Mouse (Mus musculus) ES-E14 (cell line): ENCODE measurements at regions not wholly inside any gene's neighbourhood (a gene's known extent, or its start where the extent isn't known, plus 50 kb on each side); places are given as distances from the start of the nearest gene placed in this dataset.

ENCODE experiments used
- DNase-seq: peaks from one replicate; pipeline ENCODE4 v3.0.0-alpha.2; 2013; ENCODE audit warnings: low read depth, low spot score
- H3K27ac ChIP-seq: 2 replicates; pipeline ENCODE4 v1.5.1; 2012; ENCODE audit warnings: low read depth, mild to moderate bottlenecking, low read length, moderate library complexity, mixed read lengths; ENCODE audit not compliant: poor library complexity, insufficient read depth, severe bottlenecking
- H3K36me3 ChIP-seq: 2 replicates; pipeline ENCODE4 v1.6.1; 2012; ENCODE audit warnings: mild to moderate bottlenecking, low read length, moderate library complexity, mixed read lengths; ENCODE audit not compliant: control insufficient read depth, poor library complexity, insufficient read depth, severe bottlenecking
- H3K4me1 ChIP-seq, 2 experiments: fragments of 150-350 bp in 1 of 2; sonication (generic) in 1 of 2; 2 replicates each; pipeline ENCODE4 v1.6.1; 2012; ENCODE audit warnings: low read length in 2 of 2, mild to moderate bottlenecking in 1 of 2, mixed read lengths in 1 of 2; ENCODE audit not compliant: control insufficient read depth in 2 of 2, insufficient read depth in 2 of 2, poor library complexity in 1 of 2
- H3K4me3 ChIP-seq, 2 experiments: fragments of 150-350 bp in 1 of 2; sonication (generic) in 1 of 2; 2 replicates each; pipeline ENCODE4 v1.5.1; 2012; ENCODE audit warnings: low read length in 2 of 2, low read depth in 1 of 2, mild to moderate bottlenecking in 1 of 2, mixed read lengths in 1 of 2; ENCODE audit not compliant: insufficient read depth in 1 of 2, poor library complexity in 1 of 2, severe bottlenecking in 1 of 2
- H3K9ac ChIP-seq: 2 replicates; pipeline ENCODE4 v1.6.1; 2012; ENCODE audit warnings: low read depth, mild to moderate bottlenecking, low read length, mixed read lengths; ENCODE audit not compliant: poor library complexity, insufficient read depth, severe bottlenecking
- H3K9me3 ChIP-seq: fragments of 150-350 bp; sonication (generic); 2 replicates; pipeline ENCODE4 v1.6.1; 2012; ENCODE audit warnings: low read depth, mild to moderate bottlenecking, low read length; ENCODE audit not compliant: control insufficient read depth, insufficient read depth
- CHD2 ChIP-seq: IDR thresholded peaks from 2 replicates; pipeline ENCODE4 v1.6.1; 2014; ENCODE audit warnings: mild to moderate bottlenecking, low read depth, low read length, inconsistent platforms
- HCFC1 ChIP-seq: IDR thresholded peaks from 2 replicates; pipeline ENCODE4 v1.6.1; 2012; ENCODE audit warnings: low read length, inconsistent platforms, borderline replicate concordance; ENCODE audit not compliant: insufficient read depth
- MAFK ChIP-seq: IDR thresholded peaks from 2 replicates; pipeline ENCODE4 v1.6.1; 2014; ENCODE audit warnings: mild to moderate bottlenecking, low read depth, low read length, inconsistent platforms; ENCODE audit not compliant: insufficient read depth
- ZC3H11A ChIP-seq: IDR thresholded peaks from 2 replicates; pipeline ENCODE4 v1.6.1; 2012; ENCODE audit warnings: low read depth, mild to moderate bottlenecking, inconsistent platforms, low read length, borderline replicate concordance
- ZNF384 ChIP-seq: IDR thresholded peaks from 2 replicates; pipeline ENCODE4 v1.6.1; 2012; ENCODE audit warnings: low read depth, low read length, inconsistent platforms
- in situ Hi-C, 2 experiments: fragments of 600-800 bp; cut with MboI; formaldehyde crosslinking; loops; one replicate each; pipeline ENCODE4 v1.15.1; 2025; ENCODE audit warnings: low sequenced_read_pairs in 2 of 2, inconsistent platforms in 1 of 2; ENCODE audit not compliant: unreplicated experiment in 2 of 2

GRCm38 (mm10) chr8:35955506-35955905 lies 189.9 kb downstream of the Gm19410 start:
- H3K27ac ChIP-seq = no peak overlapping the region
- no peaks in the 10 kb centered on the region for H3K9me3 ChIP-seq
- no peak for DNase-seq
- H3K9ac ChIP-seq = no peak overlapping the region
- peaks cover 0 to 2% of the 10 kb centered on the region in 2 experiments; a peak in 1 of 4 replicates for H3K4me1 ChIP-seq
- in situ Hi-C loops = no loop called here
- no peak overlapping the region for H3K4me3 ChIP-seq
- TF ChIP-seq ZNF384 (no peak), ZC3H11A (no peak), MAFK (no peak), HCFC1 (no peak), CHD2 (no peak)
- no peaks in the 10 kb centered on the region for H3K36me3 ChIP-seq

- no peaks in the 10 kb centered on the region for H3K9me3 ChIP-seq
- TF ChIP-seq MAFK = no peak
- TF ChIP-seq CHD2 = peak; percentile 46; the same call in 1 of the 2 replicates
- peaks cover 0 to 2% of the 10 kb centered on the region in 2 experiments; a peak in 1 of 4 replicates for H3K4me1 ChIP-seq
- H3K9ac ChIP-seq = no peak overlapping the region
- no peaks in the 10 kb centered on the region for H3K36me3 ChIP-seq
- H3K27ac ChIP-seq = no peak overlapping the region
- peak; percentile 38 for DNase-seq
- in situ Hi-C loops = no loop called here
- no peak overlapping the region for H3K4me3 ChIP-seq
These were observed 190.7 kb downstream of the Gm19410 start for GRCm38 (mm10) chr8:35956319-35956718.

DNA sequence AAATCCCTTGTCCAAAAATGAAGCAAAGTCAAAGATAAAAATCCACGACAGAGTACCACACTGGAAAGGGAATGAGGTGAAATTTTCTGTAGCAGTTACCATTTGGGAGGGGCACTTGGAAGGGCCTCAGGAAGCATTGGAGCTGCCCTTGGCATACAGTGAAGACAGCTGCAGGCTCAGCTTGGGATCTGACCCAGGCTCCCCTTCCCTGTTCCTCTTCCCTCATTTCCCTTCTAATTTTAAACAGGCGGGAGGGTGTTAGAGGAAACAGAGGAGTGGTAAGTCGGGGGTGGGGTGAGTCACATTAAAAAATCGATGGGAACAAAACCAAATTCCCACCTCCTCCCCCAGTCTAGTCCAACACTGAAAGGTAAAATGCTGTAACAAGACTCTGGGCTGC lies 193.6 kb downstream of the Gm19410 start:
- in situ Hi-C loops = no loop called here
- DNase-seq = no peak

GRCm38 (mm10) chr8:35960867-35961614 lies 195.5 kb downstream of the Gm19410 start:
- Histone ChIP-seq H3K4me3 (no peak overlapping the region), H3K4me1 (peaks cover 0 to 2% of the 10 kb centered on the region in 2 experiments; a peak in 2 of 4 replicates), H3K36me3 (no peaks in the 10 kb centered on the region), H3K9ac (no peak overlapping the region), H3K9me3 (no peaks in the 10 kb centered on the region), H3K27ac (no peak overlapping the region)
- no peak for DNase-seq
- in situ Hi-C loops = no loop called here
- TF ChIP-seq ZNF384 (no peak), HCFC1 (no peak), CHD2 (no peak), MAFK (no peak), ZC3H11A (no peak)

More for the DNA sequence above, 193.6 kb downstream of the Gm19410 start:
- Histone ChIP-seq H3K36me3 (no peaks in the 10 kb centered on the region), H3K27ac (no peak overlapping the region), H3K9me3 (no peaks in the 10 kb centered on the region), H3K4me3 (no peak overlapping the region), H3K4me1 (peaks cover 0 to 2% of the 10 kb centered on the region in 2 experiments; a peak in 2 of 4 replicates), H3K9ac (no peak overlapping the region)
- TF ChIP-seq HCFC1 (no peak), CHD2 (no peak), MAFK (no peak), ZNF384 (no peak), ZC3H11A (no peak)

GRCm38 (mm10) chr8:35961615-35962220 lies 196.1 kb downstream of the Gm19410 start:
- Histone ChIP-seq H3K9ac (no peak overlapping the region), H3K27ac (no peak overlapping the region), H3K4me3 (0 out of 4 replicates have a peak overlapping the region, but pooled peaks of 1 of the 2 experiments have one; percentile 11), H3K4me1 (peaks cover 0 to under 1% of the 10 kb centered on the region in 2 experiments; a peak in 2 of 4 replicates), H3K36me3 (no peaks in the 10 kb centered on the region), H3K9me3 (no peaks in the 10 kb centered on the region)
- in situ Hi-C loops = no loop called here
- no peak for DNase-seq
- no peak for TF ChIP-seq CHD2
- TF ChIP-seq MAFK = no peak
- TF ChIP-seq ZNF384 = no peak
- no peak for TF ChIP-seq ZC3H11A
- no peak for TF ChIP-seq HCFC1
